ENCODE assay signal across 7 mouse cellular contexts in genomic region chr2:155050108-155050503, GRCm38 (mm10). TPM values are rescaled to one million over a fixed set of nuclear protein-coding genes. Genes with fewer than 3 reads are reported as not detected.
A peak's percentile ranks its signal among the peaks of the same experiment; 100 is the strongest.
DNase-seq lines count a peak whose midpoint lies in the region; ATAC-seq and TF ChIP-seq lines count a peak whose summit lies in the region.

No protein-coding gene starts in this region.

- peak overlapping the region; percentile 88 for H3K9ac ChIP-seq in MEL (ENCODE audit: control insufficient read depth, low read depth, low read length, poor library complexity, severe bottlenecking)
- peak overlapping the region; percentile 82 for H3K9ac ChIP-seq in forebrain, embryonic 16.5 days (replicated peaks; ENCODE audit: low read depth, low read length)
- H3K9ac ChIP-seq in midbrain, embryonic 15.5 days = peak overlapping the region; percentile 91

- TF ChIP-seq CTCF in C2C12 (IDR thresholded peaks at IDR 0.05; ENCODE audit: control insufficient read depth, insufficient read depth, insufficient read length) (no peak), MEL (IDR thresholded peaks at IDR 0.05 in 2 of 3, conservative IDR thresholded peaks at IDR 0.05 in 1 of 3; ENCODE audit: control insufficient read depth in 1 of 3, insufficient read depth in 1 of 3, low read depth in 2 of 3, low read length in 3 of 3, poor library complexity in 1 of 3, severe bottlenecking in 1 of 3) (no peak)

- H3K36me3 ChIP-seq in C2C12 (ENCODE audit: control insufficient read depth, insufficient read depth) (no peaks in the 10 kb centered on the region), MEL (ENCODE audit: control insufficient read depth in 1 of 2, insufficient read depth in 2 of 2, low read length in 2 of 2) (peaks cover 0 to 15% of the 10 kb centered on the region in 2 experiments; a peak in 2 of 4 replicates)
- H3K36me3 ChIP-seq in forebrain, embryonic 16.5 days (ENCODE audit: control insufficient read depth, insufficient read depth) = no peaks in the 10 kb centered on the region
- H3K36me3 ChIP-seq in limb, embryonic 10.5 days = peaks cover 15% of the 10 kb centered on the region
- H3K36me3 ChIP-seq in midbrain, embryonic 15.5 days (replicated peaks) = no peaks in the 10 kb centered on the region

- peak overlapping the region; percentile 65; the same call in 1 of the 2 replicates for H3K27ac ChIP-seq in MEL (ENCODE audit: control insufficient read depth, low read depth, low read length)
- peak overlapping the region; percentile 92 for H3K27ac ChIP-seq in forebrain, embryonic 16.5 days (ENCODE audit: low read length)
- peak overlapping the region; percentile 88 for H3K27ac ChIP-seq in limb, embryonic 10.5 days
- H3K27ac ChIP-seq in midbrain, embryonic 15.5 days = peak overlapping the region; percentile 95

- WGBS in forebrain, embryonic 16.5 days = 17% methylated on average over 5 of the region's 5 CpGs
- WGBS in limb, embryonic 10.5 days = 26% methylated on average over 5 of the region's 5 CpGs
- WGBS in midbrain, embryonic 15.5 days = 17% methylated on average over 5 of the region's 5 CpGs

- H3K79me3 ChIP-seq in C2C12 (ENCODE audit: low read depth) = no peaks in the 10 kb centered on the region

- peak; percentile 6; the same call in 1 of the 2 replicates for ATAC-seq in forebrain, embryonic 16.5 days
- ATAC-seq in midbrain, embryonic 15.5 days (replicated peaks) = no peak; the same call in 1 of the 2 replicates

- H3K27me3 ChIP-seq in C2C12 (ENCODE audit: control insufficient read depth, insufficient read depth, insufficient read length) (no peaks in the 10 kb centered on the region), MEL (ENCODE audit: control insufficient read depth in 1 of 2, insufficient read depth in 2 of 2, low read length in 2 of 2) (no peaks in the 10 kb centered on the region)
- H3K27me3 ChIP-seq in forebrain, embryonic 16.5 days (replicated peaks; ENCODE audit: control insufficient read depth, insufficient read depth, low read length) = no peaks in the 10 kb centered on the region
- H3K27me3 ChIP-seq in limb, embryonic 10.5 days (ENCODE audit: low read depth, poor library complexity, severe bottlenecking) = no peaks in the 10 kb centered on the region
- no peaks in the 10 kb centered on the region for H3K27me3 ChIP-seq in midbrain, embryonic 15.5 days (replicated peaks)

- no peak for DNase-seq in MEL (ENCODE audit: low read depth, low spot score)
- DNase-seq in limb, embryonic 10.5 days (ENCODE audit: low spot score) = no peak
- no peak for DNase-seq in ovary, postnatal 14 days (ENCODE audit: low spot score)
- no peak for DNase-seq in urinary bladder, postnatal 36 days (ENCODE audit: low spot score in 2 of 2)

- peak overlapping the region; percentile 31 for H3K4me3 ChIP-seq in C2C12 (ENCODE audit: insufficient read depth, poor library complexity, severe bottlenecking)
- H3K4me3 ChIP-seq in MEL (ENCODE audit: control insufficient read depth in 1 of 2, insufficient read depth in 1 of 2, low read depth in 2 of 2, low read length in 2 of 2) = peak overlapping the region; percentile 57 to 91
- peak overlapping the region; percentile 56 for H3K4me3 ChIP-seq in forebrain, embryonic 16.5 days (replicated peaks; ENCODE audit: low read length)
- H3K4me3 ChIP-seq in limb, embryonic 10.5 days = peak overlapping the region; percentile 61
- peak overlapping the region; percentile 60 for H3K4me3 ChIP-seq in midbrain, embryonic 15.5 days

- H3ac ChIP-seq in C2C12 (ENCODE audit: control insufficient read depth, insufficient read length, low read depth) = no peak overlapping the region

- H3K4me2 ChIP-seq in forebrain, embryonic 16.5 days (ENCODE audit: low read length) = peak overlapping the region; percentile 65
- H3K4me2 ChIP-seq in midbrain, embryonic 15.5 days = peak overlapping the region; percentile 80

- TF ChIP-seq RAD21 in MEL (IDR thresholded peaks at IDR 0.05; ENCODE audit: low read depth, low read length) = no peak

- H3K4me1 ChIP-seq in MEL (ENCODE audit: control insufficient read depth in 1 of 2, insufficient read depth in 2 of 2, low read length in 2 of 2) = peaks cover 7 to 11% of the 10 kb centered on the region in 2 experiments
- peaks cover 12% of the 10 kb centered on the region for H3K4me1 ChIP-seq in forebrain, embryonic 16.5 days (replicated peaks; ENCODE audit: control insufficient read depth, insufficient read depth, low read length)
- H3K4me1 ChIP-seq in limb, embryonic 10.5 days = peaks cover 62% of the 10 kb centered on the region
- H3K4me1 ChIP-seq in midbrain, embryonic 15.5 days = peaks cover 15% of the 10 kb centered on the region

- H3K79me2 ChIP-seq in C2C12 (ENCODE audit: control insufficient read depth, insufficient read depth) = no peaks in the 10 kb centered on the region
- peaks cover 2% of the 10 kb centered on the region; the same call in 1 of the 2 replicates for H3K79me2 ChIP-seq in MEL (ENCODE audit: control insufficient read depth, insufficient read depth, low read length, poor library complexity)

- TF ChIP-seq EP300 in MEL (IDR thresholded peaks at IDR 0.05; ENCODE audit: low read depth in 1 of 2, low read length in 2 of 2) = no peak

- no peaks in the 10 kb centered on the region for H3K9me3 ChIP-seq in MEL (replicated peaks; ENCODE audit: insufficient read depth, low read length)
- H3K9me3 ChIP-seq in forebrain, embryonic 16.5 days (ENCODE audit: control insufficient read depth, low read length) = no peaks in the 10 kb centered on the region
- no peaks in the 10 kb centered on the region for H3K9me3 ChIP-seq in limb, embryonic 10.5 days (replicated peaks)
- H3K9me3 ChIP-seq in midbrain, embryonic 15.5 days = no peaks in the 10 kb centered on the region

- no peak for TF ChIP-seq POLR2A in MEL (IDR thresholded peaks at IDR 0.05; ENCODE audit: control insufficient read depth in 1 of 2, insufficient read depth in 1 of 2, low read depth in 1 of 2, low read length in 2 of 2, poor library complexity in 1 of 2)

TF ChIP-seq in C2C12, 6 proteins besides CTCF, POLR2A, EP300 and RAD21:
- TF ChIP-seq MYOG (IDR thresholded peaks at IDR 0.05; ENCODE audit: control insufficient read depth, extremely low read depth, insufficient read length) (no peak), MAX (IDR thresholded peaks at IDR 0.05) (no peak), CEBPB (IDR thresholded peaks at IDR 0.05; ENCODE audit: low read depth) (no peak), FOSL1 (IDR thresholded peaks at IDR 0.05; ENCODE audit: insufficient read depth, low read length, poor library complexity, severe bottlenecking) (no peak), USF1 (IDR thresholded peaks at IDR 0.05; ENCODE audit: low read depth) (no peak), MYOD1 (IDR thresholded peaks at IDR 0.05; ENCODE audit: control insufficient read depth, insufficient read length, low read depth) (no peak)

TF ChIP-seq in MEL, 35 proteins besides CTCF, POLR2A, EP300 and RAD21:
- TF ChIP-seq MXI1 (IDR thresholded peaks at IDR 0.05; ENCODE audit: low read depth, low read length) (no peak), MYB (IDR thresholded peaks at IDR 0.05; ENCODE audit: low read depth, low read length) (no peak), ETS1 (IDR thresholded peaks at IDR 0.05; ENCODE audit: low read depth, low read length) (no peak)

RNA-seq across cellular contexts. Expression of gene Ahcy, which starts 24.2 kb away (rescaled TPM):
- polyA plus RNA-seq in C2C12 (2012; fragmentation: generic; extraction: Trizol) (127 TPM), MEL (2012; ENCODE audit: insufficient read depth in 1 of 2, insufficient read length in 2 of 2, low read depth in 1 of 2, low replicate concordance in 2 of 2, missing spikeins in 1 of 2) (1,000 to 10,000 TPM in 1 of 2 experiments, 100 to 1,000 TPM in 1; 364 to 5,082 TPM)
- total RNA-seq in MEL (2012; rRNA removed) = 255 and 325 TPM in 2 replicates
- polyA plus RNA-seq in forebrain, embryonic 16.5 days (2015; fragmentation: Nextera tagmentation; extraction: Ambion mirVana) = 45.1 and 47.6 TPM in 2 replicates
- polyA plus RNA-seq in limb, embryonic 10.5 days (2016; fragmentation: Nextera tagmentation; extraction: Ambion mirVana) = 156 and 181 TPM in 2 replicates
- 34.5 and 38.8 TPM in 2 replicates for polyA plus RNA-seq in midbrain, embryonic 15.5 days (2015; fragmentation: Nextera tagmentation; extraction: Ambion mirVana)

RNA-seq across cellular contexts. Expression of gene Gm14226, which starts 32.0 kb away (rescaled TPM):
- polyA plus RNA-seq in C2C12 (2012; fragmentation: generic; extraction: Trizol) (not detected), MEL (2012; ENCODE audit: insufficient read depth in 1 of 2, insufficient read length in 2 of 2, low read depth in 1 of 2, low replicate concordance in 2 of 2, missing spikeins in 1 of 2) (under 1 TPM in 1 of 2 experiments, not detected in 1; 0.07 TPM)
- total RNA-seq in MEL (2012; rRNA removed) = 0.08 and 0.13 TPM in 2 replicates
- 0.07 and 0.10 TPM in 2 replicates for polyA plus RNA-seq in forebrain, embryonic 16.5 days (2015; fragmentation: Nextera tagmentation; extraction: Ambion mirVana)
- polyA plus RNA-seq in limb, embryonic 10.5 days (2016; fragmentation: Nextera tagmentation; extraction: Ambion mirVana) = 12.3 and 13.5 TPM in 2 replicates
- polyA plus RNA-seq in midbrain, embryonic 15.5 days (2015; fragmentation: Nextera tagmentation; extraction: Ambion mirVana) = 0.08 TPM in 2 replicates

Comparison
In these comparisons a context has a peak if more than half of its experiments do, and no peak if none do; other contexts are left out.
1. RNA of gene Gm14226, which starts 32.0 kb away (polyA plus RNA-seq): 12.3 to 13.5 TPM in limb, embryonic 10.5 days; 0.07 to 0.10 TPM in forebrain, embryonic 16.5 days, 0.08 TPM in midbrain, embryonic 15.5 days, 0.07 TPM in MEL and not detected in C2C12 (single experiment); every median in the first group is over 10 times any median in the second.
2. Peak in every context shown above with its lines, with median percentiles within 50 percentile points of each other: H3K4me3 ChIP-seq, H3K27ac ChIP-seq and H3K9ac ChIP-seq.